Mouse (Mus musculus) liver, embryonic 11.5 days (tissue): ENCODE results near the gene Usp21. TPM values are rescaled to one million over a fixed set of nuclear protein-coding genes. Genes with fewer than 3 reads are reported as not detected.
A peak's percentile ranks its signal among the peaks of the same experiment; 100 is the strongest.

Experiments used
- ATAC-seq: fragments of 200-750 bp; cut with Nextera tagmentation; replicated peaks from 2 replicates; pipeline ENCODE4 v1.8.0; 2017; ENCODE audit warnings: moderate number of reproducible peaks, mild to moderate bottlenecking, moderate TSS enrichment, moderate library complexity; ENCODE audit not compliant: low FRiP score
- DNase-seq: peaks from one replicate; pipeline ENCODE4 v3.0.0-alpha.2; 2017; ENCODE audit warnings: low spot score
- H3K27ac ChIP-seq: fragments of 300-500 bp; sonication (generic); 2 replicates; pipeline ENCODE4 v1.5.1; 2014; ENCODE audit warnings: mild to moderate bottlenecking, low read depth, low read length, control low read depth
- H3K27me3 ChIP-seq: fragments of 300-500 bp; sonication (generic); replicated peaks from 2 replicates; pipeline ENCODE4 v1.6.1; 2014; ENCODE audit warnings: low read length, mixed read lengths; ENCODE audit not compliant: control insufficient read depth, insufficient read depth
- H3K36me3 ChIP-seq: fragments of 300-500 bp; sonication (generic); 2 replicates; pipeline ENCODE4 v1.6.1; 2014; ENCODE audit warnings: mild to moderate bottlenecking, low read length, moderate library complexity, mixed read lengths; ENCODE audit not compliant: control insufficient read depth, insufficient read depth
- H3K4me1 ChIP-seq: fragments of 300-500 bp; sonication (generic); replicated peaks from 2 replicates; pipeline ENCODE4 v1.6.1; 2014; ENCODE audit warnings: low read length, mixed read lengths; ENCODE audit not compliant: control insufficient read depth, insufficient read depth
- H3K4me2 ChIP-seq: fragments of 300-500 bp; sonication (generic); 2 replicates; pipeline ENCODE4 v1.6.1; 2014; ENCODE audit warnings: mild to moderate bottlenecking, control low read depth, moderate library complexity
- H3K4me3 ChIP-seq: fragments of 300-500 bp; sonication (generic); 2 replicates; pipeline ENCODE4 v1.5.1; 2014; ENCODE audit warnings: low read depth, low read length, control low read depth
- H3K9ac ChIP-seq: fragments of 300-500 bp; sonication (generic); 2 replicates; pipeline ENCODE4 v1.6.1; 2014; ENCODE audit warnings: low read depth, low read length, control low read depth
- H3K9me3 ChIP-seq: fragments of 300-500 bp; sonication (generic); 2 replicates; pipeline ENCODE4 v1.6.1; 2016; ENCODE audit warnings: low read length, inconsistent platforms, mixed read lengths; ENCODE audit not compliant: control insufficient read depth
- WGBS: fragments of 180-500 bp; shearing (Covaris S2); extraction: QIAGEN DNeasy Blood & Tissue Kit; methylation state at CpG from one replicate; pipeline ENCODE4 v1.1.7; 2014; 5-methylcytosine and 5-hydroxymethylcytosine counted together
- polyA plus RNA-seq: library from polyadenylated mRNA; unstranded; fragments of >200 nt; fragmentation: Nextera tagmentation; extraction: Ambion mirVana; gene quantifications from 2 replicates; pipeline ENCODE4 v1.2.1, GENCODE M21; 2014

Gene Usp21
- polyA plus RNA-seq, 1 experiment from 2014 or later, result 53.1 TPM

- H3K4me3 ChIP-seq, result no peak overlapping the region
- no peak for ATAC-seq
- no peak overlapping the region for H3K27ac ChIP-seq
- no peaks in the 10 kb centered on the region for H3K9me3 ChIP-seq
- H3K9ac ChIP-seq, result no peak overlapping the region
- peaks cover 30% of the 10 kb centered on the region for H3K4me1 ChIP-seq
- 81% methylated on average over 4 of the region's 4 CpGs for WGBS
- no peaks in the 10 kb centered on the region for H3K27me3 ChIP-seq
- no peak for DNase-seq
- peaks cover 51% of the 10 kb centered on the region for H3K36me3 ChIP-seq
- no peak overlapping the region for H3K4me2 ChIP-seq
Measured at GRCm38 (mm10) chr1:171235791-171236190, 52.0 kb downstream of the Usp21 start.

GRCm38 (mm10) chr1:171234538-171234937, 53.3 kb downstream of the Usp21 start:
- no peak overlapping the region for H3K4me3 ChIP-seq
- no peak for DNase-seq
- H3K9ac ChIP-seq, result no peak overlapping the region
- H3K36me3 ChIP-seq, result peaks cover 44% of the 10 kb centered on the region
- H3K9me3 ChIP-seq, result no peaks in the 10 kb centered on the region
- H3K27ac ChIP-seq, result no peak overlapping the region
- peaks cover 32% of the 10 kb centered on the region for H3K4me1 ChIP-seq
- H3K27me3 ChIP-seq, result no peaks in the 10 kb centered on the region
- ATAC-seq, result no peak
- 76% methylated on average over 4 of the region's 4 CpGs for WGBS
- peak overlapping the region; percentile 12 for H3K4me2 ChIP-seq

- Histone ChIP-seq H3K27me3 (no peaks in the 10 kb centered on the region), H3K27ac (peak within 1 kb of the TSS; percentile 4; the same call in 1 of the 2 replicates), H3K9ac (no peak within 1 kb of the TSS; the same call in 1 of the 2 replicates), H3K9me3 (no peaks in the 10 kb centered on the region), H3K4me1 (peaks cover 32% of the 10 kb centered on the region), H3K4me3 (peak within 1 kb of the TSS; percentile 32), H3K36me3 (peaks cover 42% of the 10 kb centered on the region), H3K4me2 (peak within 1 kb of the TSS; percentile 12)
- DNase-seq, result no peak
- WGBS, result 50% methylated on average over 14 of the region's 14 CpGs
- ATAC-seq, result no peak
Measured at GRCm38 (mm10) chr1:171234126-171234525, 53.7 kb downstream of the Usp21 start, which contains the start of gene Fcer1g. Gene Fcer1g, minus strand, starts transcription at chr1:171234365.

GRCm38 (mm10) chr1:171232800-171233730, 54.7 kb downstream of the Usp21 start:
- peaks cover 32% of the 10 kb centered on the region for H3K4me1 ChIP-seq
- no peak for DNase-seq
- no peak overlapping the region; the same call in 1 of the 2 replicates for H3K9ac ChIP-seq
- ATAC-seq, result peak; percentile 63
- peaks cover 31% of the 10 kb centered on the region for H3K36me3 ChIP-seq
- no peaks in the 10 kb centered on the region for H3K27me3 ChIP-seq
- H3K4me2 ChIP-seq, result peak overlapping the region; percentile 30
- H3K9me3 ChIP-seq, result no peaks in the 10 kb centered on the region
- H3K27ac ChIP-seq, result peak overlapping the region; percentile 4; the same call in 1 of the 2 replicates
- H3K4me3 ChIP-seq, result peak overlapping the region; percentile 32
- 42% methylated on average over 12 of the region's 12 CpGs for WGBS

GRCm38 (mm10) chr1:171232348-171232747, 55.4 kb downstream of the Usp21 start:
- no peaks in the 10 kb centered on the region for H3K27me3 ChIP-seq
- H3K4me1 ChIP-seq, result peaks cover 32% of the 10 kb centered on the region
- WGBS, result 67% methylated on average over 5 of the region's 5 CpGs
- no peak overlapping the region for H3K4me3 ChIP-seq
- DNase-seq (no peak), ATAC-seq (no peak)
- H3K9ac ChIP-seq, result no peak overlapping the region
- H3K36me3 ChIP-seq, result peaks cover 24% of the 10 kb centered on the region; the same call in 1 of the 2 replicates
- no peaks in the 10 kb centered on the region for H3K9me3 ChIP-seq
- H3K4me2 ChIP-seq, result peak overlapping the region; percentile 30
- 0 out of 2 replicates have a peak overlapping the region, but pooled peaks have one; percentile 3 for H3K27ac ChIP-seq

Other genes starting within 250 kb of the Usp21 start
- gene Fcgr3, start 223.1 kb downstream of the Usp21 start, polyA plus RNA-seq, result 28.7 and 29.8 TPM in 2 replicates
- gene Cfap126, start 174.1 kb downstream of the Usp21 start, polyA plus RNA-seq, result 1.4 and 2.2 TPM in 2 replicates
- 261 and 281 TPM in 2 replicates for gene Sdhc, start 137.4 kb downstream of the Usp21 start, polyA plus RNA-seq
- 0.14 TPM in 1 of 2 replicates, not detected in the other for gene Mpz, start 137.3 kb downstream of the Usp21 start, polyA plus RNA-seq
- gene Pcp4l1, start 91.7 kb downstream of the Usp21 start, polyA plus RNA-seq, result 1.2 and 1.9 TPM in 2 replicates
- 0.16 TPM in 2 replicates for gene Nr1i3, start 74.0 kb downstream of the Usp21 start, polyA plus RNA-seq
- 32.3 and 32.4 TPM in 2 replicates for gene Tomm40l, start 65.5 kb downstream of the Usp21 start, polyA plus RNA-seq
- 2,189 and 2,339 TPM in 2 replicates for gene Apoa2, start 62.9 kb downstream of the Usp21 start, polyA plus RNA-seq
- 70.9 and 83.6 TPM in 2 replicates for gene Fcer1g, start 53.6 kb downstream of the Usp21 start, polyA plus RNA-seq
- gene Adamts4, start 37.6 kb downstream of the Usp21 start, polyA plus RNA-seq, result 1.6 and 2.0 TPM in 2 replicates
- gene Ndufs2, start 36.6 kb downstream of the Usp21 start, polyA plus RNA-seq, result 256 and 262 TPM in 2 replicates
- gene B4galt3, start 17.7 kb downstream of the Usp21 start, polyA plus RNA-seq, result 49.0 and 50.6 TPM in 2 replicates
- 131 and 133 TPM in 2 replicates for gene Ppox, start 6.8 kb downstream of the Usp21 start, polyA plus RNA-seq
- gene Ufc1, start 7.0 kb upstream of the Usp21 start, polyA plus RNA-seq, result 83.7 TPM in 2 replicates
- 34.8 and 37.5 TPM in 2 replicates for gene Dedd, start 41.2 kb upstream of the Usp21 start, polyA plus RNA-seq
- 26.2 and 29.1 TPM in 2 replicates for gene Nit1, start 57.7 kb upstream of the Usp21 start, polyA plus RNA-seq
- gene Pfdn2, start 57.7 kb upstream of the Usp21 start, polyA plus RNA-seq, result 68.0 and 73.7 TPM in 2 replicates
- gene Klhdc9, start 72.8 kb upstream of the Usp21 start, polyA plus RNA-seq, result 0.66 and 0.77 TPM in 2 replicates
- gene Nectin4, start 82.1 kb upstream of the Usp21 start, polyA plus RNA-seq, result 0.25 and 0.53 TPM in 2 replicates
- 3.5 and 3.8 TPM in 2 replicates for gene Arhgap30, start 101.0 kb upstream of the Usp21 start, polyA plus RNA-seq
- 51.0 and 53.2 TPM in 2 replicates for gene Usf1, start 123.3 kb upstream of the Usp21 start, polyA plus RNA-seq
- gene Tstd1, start 130.9 kb upstream of the Usp21 start, polyA plus RNA-seq, result 1.6 and 1.7 TPM in 2 replicates
- 42.0 and 47.8 TPM in 2 replicates for gene F11r, start 149.5 kb upstream of the Usp21 start, polyA plus RNA-seq
- gene Alyref2, start 215.5 kb upstream of the Usp21 start, polyA plus RNA-seq, result 7.8 and 8.3 TPM in 2 replicates
- not detected in 2 replicates for gene Itln1, start 247.3 kb upstream of the Usp21 start, polyA plus RNA-seq